8 mouse cellular contexts compared by ENCODE assay signal in genomic region chr5:32610064-32610800, GRCm38 (mm10). TPM values are rescaled to one million over a fixed set of nuclear protein-coding genes. Genes with fewer than 3 reads are reported as not detected.
A peak's percentile ranks its signal among the peaks of the same experiment; 100 is the strongest.
DNase-seq lines count a peak whose midpoint lies in the region; ATAC-seq and TF ChIP-seq lines count a peak whose summit lies in the region.

No protein-coding gene starts in this region.

- peaks cover 2% of the 10 kb centered on the region; the same call in 1 of the 2 replicates for H3K4me1 ChIP-seq in testis, adult 2 months (ENCODE audit: control insufficient read depth, insufficient read depth, low read length)
- no peaks in the 10 kb centered on the region; the same call in 1 of the 2 replicates for H3K4me1 ChIP-seq in bone marrow, adult 2 months (ENCODE audit: control insufficient read depth, insufficient read depth, low read length)
- H3K4me1 ChIP-seq in forebrain, embryonic 13.5 days, result peaks cover 26% of the 10 kb centered on the region
- H3K4me1 ChIP-seq in hindbrain, embryonic 15.5 days (replicated peaks), result peaks cover 26% of the 10 kb centered on the region
- H3K4me1 ChIP-seq in limb, embryonic 12.5 days (replicated peaks), result peaks cover 8% of the 10 kb centered on the region; the same call in 1 of the 2 replicates
- H3K4me1 ChIP-seq in midbrain, embryonic 13.5 days (replicated peaks), result peaks cover 20% of the 10 kb centered on the region

- no peak; the same call in 1 of the 2 replicates for TF ChIP-seq POLR2A in testis, adult 2 months (IDR thresholded peaks at IDR 0.05; ENCODE audit: control insufficient read depth, low read depth, low read length)
- no peak for TF ChIP-seq POLR2A in bone marrow, adult 2 months (IDR thresholded peaks at IDR 0.05; ENCODE audit: borderline replicate concordance, control insufficient read depth, low read depth, low read length)

- WGBS in bone marrow, adult 2 months, result 8% methylated on average over 21 of the region's 21 CpGs
- 19% methylated on average over 21 of the region's 21 CpGs for WGBS in forebrain, embryonic 13.5 days
- 18% methylated on average over 21 of the region's 21 CpGs for WGBS in hindbrain, embryonic 15.5 days
- 18% methylated on average over 21 of the region's 21 CpGs for WGBS in limb, embryonic 12.5 days
- 19% methylated on average over 21 of the region's 21 CpGs for WGBS in midbrain, embryonic 13.5 days

- ATAC-seq in forebrain, embryonic 13.5 days, result no peak; the same call in 1 of the 2 replicates
- peak; percentile 72 for ATAC-seq in hindbrain, embryonic 15.5 days (ENCODE audit: low FRiP score, low read depth)
- no peak for ATAC-seq in limb, embryonic 12.5 days (ENCODE audit: insufficient number of reproducible peaks, insufficient read depth, low FRiP score, low TSS enrichment, low read depth)
- no peak; the same call in 1 of the 2 replicates for ATAC-seq in midbrain, embryonic 13.5 days

- no peak for TF ChIP-seq CTCF in testis, adult 2 months (IDR thresholded peaks at IDR 0.05; ENCODE audit: control insufficient read depth, insufficient read depth, insufficient replicate concordance, low read depth, low read length)
- no peak for TF ChIP-seq CTCF in bone marrow, adult 2 months (IDR thresholded peaks at IDR 0.05; ENCODE audit: control insufficient read depth, insufficient read depth, low read length)

- H3K27me3 ChIP-seq in testis, adult 2 months (ENCODE audit: control insufficient read depth, insufficient read depth, low read length), result no peaks in the 10 kb centered on the region
- H3K27me3 ChIP-seq in forebrain, embryonic 13.5 days, result no peaks in the 10 kb centered on the region
- no peaks in the 10 kb centered on the region for H3K27me3 ChIP-seq in hindbrain, embryonic 15.5 days
- H3K27me3 ChIP-seq in limb, embryonic 12.5 days, result no peaks in the 10 kb centered on the region
- no peaks in the 10 kb centered on the region for H3K27me3 ChIP-seq in midbrain, embryonic 13.5 days

- no peaks in the 10 kb centered on the region for H3K9me3 ChIP-seq in forebrain, embryonic 13.5 days (replicated peaks)
- H3K9me3 ChIP-seq in hindbrain, embryonic 15.5 days, result no peaks in the 10 kb centered on the region
- no peaks in the 10 kb centered on the region for H3K9me3 ChIP-seq in limb, embryonic 12.5 days
- H3K9me3 ChIP-seq in midbrain, embryonic 13.5 days, result no peaks in the 10 kb centered on the region

- peak overlapping the region; percentile 73 for H3K27ac ChIP-seq in testis, adult 2 months (ENCODE audit: control insufficient read depth, insufficient read depth, low read depth, low read length)
- H3K27ac ChIP-seq in bone marrow, adult 2 months (ENCODE audit: control insufficient read depth, insufficient read depth, low read depth, low read length, poor library complexity), result no peak overlapping the region
- H3K27ac ChIP-seq in forebrain, embryonic 13.5 days, result peak overlapping the region; percentile 90
- H3K27ac ChIP-seq in hindbrain, embryonic 15.5 days (replicated peaks), result peak overlapping the region; percentile 90
- H3K27ac ChIP-seq in limb, embryonic 12.5 days, result peak overlapping the region; percentile 97
- H3K27ac ChIP-seq in midbrain, embryonic 13.5 days, result peak overlapping the region; percentile 90

- peak overlapping the region; percentile 89 for H3K9ac ChIP-seq in forebrain, embryonic 13.5 days
- H3K9ac ChIP-seq in hindbrain, embryonic 15.5 days, result peak overlapping the region; percentile 83
- H3K9ac ChIP-seq in limb, embryonic 12.5 days (replicated peaks), result peak overlapping the region; percentile 93
- H3K9ac ChIP-seq in midbrain, embryonic 13.5 days (replicated peaks), result peak overlapping the region; percentile 89

- peak overlapping the region; percentile 86 for H3K4me2 ChIP-seq in forebrain, embryonic 13.5 days
- peak overlapping the region; percentile 92 for H3K4me2 ChIP-seq in hindbrain, embryonic 15.5 days
- H3K4me2 ChIP-seq in limb, embryonic 12.5 days, result peak overlapping the region; percentile 70
- peak overlapping the region; percentile 77 for H3K4me2 ChIP-seq in midbrain, embryonic 13.5 days (replicated peaks)

- H3K36me3 ChIP-seq in testis, adult 2 months (ENCODE audit: control insufficient read depth, insufficient read depth, low read length), result no peaks in the 10 kb centered on the region
- H3K36me3 ChIP-seq in forebrain, embryonic 13.5 days (ENCODE audit: poor library complexity, severe bottlenecking), result no peaks in the 10 kb centered on the region
- H3K36me3 ChIP-seq in hindbrain, embryonic 15.5 days, result no peaks in the 10 kb centered on the region
- no peaks in the 10 kb centered on the region for H3K36me3 ChIP-seq in limb, embryonic 12.5 days
- H3K36me3 ChIP-seq in midbrain, embryonic 13.5 days, result no peaks in the 10 kb centered on the region

- DNase-seq in testis, postnatal 10 days (ENCODE audit: low spot score), result no peak
- DNase-seq in thymus, postnatal 4 days, result no peak

- peak overlapping the region; percentile 99 for H3K4me3 ChIP-seq in testis, adult 2 months (ENCODE audit: control insufficient read depth, low read depth, low read length)
- peak overlapping the region; percentile 60 for H3K4me3 ChIP-seq in bone marrow, adult 2 months (replicated peaks; ENCODE audit: control insufficient read depth, low read depth, low read length)
- H3K4me3 ChIP-seq in forebrain, embryonic 13.5 days, result peak overlapping the region; percentile 91
- peak overlapping the region; percentile 88 for H3K4me3 ChIP-seq in hindbrain, embryonic 15.5 days
- H3K4me3 ChIP-seq in limb, embryonic 12.5 days (replicated peaks), result peak overlapping the region; percentile 91
- H3K4me3 ChIP-seq in midbrain, embryonic 13.5 days (replicated peaks), result peak overlapping the region; percentile 92

RNA-seq across cellular contexts. Expression of gene Yes1, which starts 0.7 kb away (rescaled TPM):
- 2.0 and 2.9 TPM in 2 replicates for polyA plus RNA-seq in testis, adult 2 months (2012; rRNA removed)
- polyA plus RNA-seq in bone marrow, adult 2 months (2011; ENCODE audit: insufficient read depth, insufficient read length, low replicate concordance, missing spikeins), result 2.7 and 4.8 TPM in 2 replicates
- polyA plus RNA-seq in forebrain, embryonic 13.5 days (2015; fragmentation: Nextera tagmentation; extraction: Ambion mirVana), result 23.0 and 24.8 TPM in 2 replicates
- 20.4 and 20.5 TPM in 2 replicates for polyA plus RNA-seq in hindbrain, embryonic 15.5 days (2015; fragmentation: Nextera tagmentation; extraction: Ambion mirVana)
- polyA plus RNA-seq in limb, embryonic 12.5 days (2016; fragmentation: Nextera tagmentation; extraction: Ambion mirVana), result 44.4 and 47.7 TPM in 2 replicates
- 19.8 and 21.5 TPM in 2 replicates for polyA plus RNA-seq in midbrain, embryonic 13.5 days (2015; fragmentation: Nextera tagmentation; extraction: Ambion mirVana)
